Mouse (Mus musculus) spleen, adult 10 weeks (tissue): ENCODE results near the gene Farsb. TPM values are rescaled to one million over a fixed set of nuclear protein-coding genes. Genes with fewer than 3 reads are reported as not detected.

ENCODE experiments used
- polyA plus RNA-seq: library from polyadenylated mRNA; stranded (reverse); fragments of 350-450 nt; fragmentation: Illumina TruSeq; extraction: RNeasy Lipid Tissue Mini Kit (QIAGEN cat#74804); gene quantifications from one replicate; pipeline ENCODE4 v1.2.3, GENCODE M21; 2015; ENCODE audit warnings: low replicate concordance; ENCODE audit not compliant: insufficient read depth

The Farsb gene
- polyA plus RNA-seq: 77.9 TPM

DNA sequence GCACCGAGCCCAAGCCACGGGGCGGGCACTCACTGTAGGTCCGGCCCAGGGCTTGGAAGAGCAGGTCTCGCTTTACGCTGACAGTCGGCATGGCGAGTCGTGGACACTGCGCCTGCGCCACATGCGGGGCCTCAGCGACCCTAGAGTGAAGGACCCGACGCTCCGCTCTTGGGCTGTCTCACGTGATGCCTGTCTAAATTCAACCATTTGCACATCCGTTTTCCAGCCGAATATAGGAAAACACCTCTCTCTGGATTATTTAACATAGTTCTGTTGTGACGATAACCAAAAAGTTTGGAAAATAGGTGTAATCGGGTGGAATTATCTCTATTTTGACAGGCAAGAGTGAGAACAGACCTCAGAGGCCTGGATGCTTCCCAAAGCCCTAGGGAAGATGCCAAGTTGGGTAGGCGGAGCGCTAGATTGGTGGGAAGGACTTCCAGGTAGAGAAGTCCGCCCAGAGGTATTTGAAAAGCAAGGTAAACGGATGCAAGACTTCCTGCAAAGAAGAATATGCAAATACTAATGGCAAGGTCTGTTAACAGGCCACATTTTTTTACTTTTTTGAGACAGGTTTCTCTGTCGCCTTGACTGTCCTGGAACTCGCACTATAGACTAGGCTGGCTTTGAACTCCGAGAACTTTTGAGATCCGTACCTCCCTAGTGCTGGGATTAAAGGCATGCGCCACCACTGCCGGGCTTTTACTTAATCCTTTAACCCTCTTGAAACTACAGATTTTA, at the start of gene Farsb:
Gene Farsb (minus strand): TSS at position 146 of the 741 bp plus-strand sequence.

DNA sequence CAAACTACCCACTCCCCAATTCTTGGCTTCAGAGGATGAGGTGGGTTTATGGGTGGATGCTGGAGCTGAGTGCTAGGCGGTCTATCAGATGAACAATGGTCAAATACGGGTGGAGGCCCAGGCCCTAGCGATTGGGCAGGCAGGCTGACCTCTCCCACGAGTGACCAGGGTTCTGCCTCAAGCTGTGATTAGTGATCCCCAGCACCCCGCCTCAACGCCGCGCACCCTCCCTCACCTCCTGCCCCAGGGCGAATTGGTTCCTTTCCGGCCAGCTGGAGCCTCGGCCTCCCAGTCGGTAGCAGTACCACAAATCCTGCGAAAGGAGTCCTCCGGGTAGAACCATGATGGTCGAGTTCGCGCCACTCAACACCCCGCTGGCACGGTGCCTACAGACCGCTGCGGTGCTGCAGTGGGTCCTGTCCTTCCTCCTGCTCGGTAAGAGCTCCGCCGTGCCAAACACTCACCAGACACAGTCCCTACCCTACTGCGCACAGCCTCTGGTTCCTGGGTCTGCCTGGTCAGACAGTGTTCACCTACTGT, 23.0 kb upstream of the Farsb start, which contains the start of gene BC035947:
Gene BC035947 (minus strand): TSS at position 538 of the 540 bp plus-strand sequence.

DNA sequence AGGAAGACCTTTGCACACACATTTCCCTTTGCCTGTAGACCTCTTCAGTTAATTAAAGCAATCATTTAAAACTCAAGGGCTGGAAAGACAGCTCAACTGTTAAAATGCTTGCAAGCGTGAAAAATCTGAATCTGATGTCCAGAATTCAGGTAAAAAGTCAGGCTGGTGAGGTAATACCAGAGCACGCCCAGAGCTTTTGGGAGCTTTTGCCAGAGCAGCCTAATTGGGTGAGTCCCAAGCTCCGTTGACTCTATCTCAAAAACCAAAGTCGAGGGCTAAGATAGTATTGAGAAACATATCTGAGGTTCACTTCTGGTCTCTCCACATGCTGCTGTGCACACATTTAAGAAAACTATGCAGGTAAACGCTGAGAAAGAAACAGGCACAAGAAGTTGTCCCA, 22.2 kb upstream of the Farsb start, which contains the start of gene Mogat1:
Gene Mogat1 (plus strand): TSS at position 130 of the 400 bp plus-strand sequence.

Other genes starting within 250 kb of the Farsb start
- gene Sgpp2, start 178.6 kb downstream of the Farsb start, polyA plus RNA-seq: not detected
- gene Mogat1, start 22.1 kb upstream of the Farsb start, polyA plus RNA-seq: 0.62 TPM
- 0.25 TPM for gene BC035947, start 23.3 kb upstream of the Farsb start, polyA plus RNA-seq
- gene Acsl3, start 168.9 kb upstream of the Farsb start, polyA plus RNA-seq: 23.1 TPM
- gene Utp14b, start 169.1 kb upstream of the Farsb start, polyA plus RNA-seq: 6.0 TPM